Mouse (Mus musculus) CH12.LX (cell line): ENCODE data around the gene Chd5. TPM values are rescaled to one million over a fixed set of nuclear protein-coding genes. Genes with fewer than 3 reads are reported as not detected.

Experiments
- DNase-seq: peaks from one replicate; pipeline ENCODE4 v3.0.0-alpha.2; 2013; ENCODE audit errors: extremely low read depth
- H3K27ac ChIP-seq: 2 replicates; pipeline ENCODE4 v1.5.1; 2012; ENCODE audit warnings: low read depth, mild to moderate bottlenecking, control low read depth, moderate library complexity; ENCODE audit not compliant: insufficient read depth
- H3K27me3 ChIP-seq: replicated peaks from 2 replicates; pipeline ENCODE3; 2012; ENCODE audit warnings: inconsistent platforms
- H3K36me3 ChIP-seq, 2 experiments: replicated peaks in 1 of 2; 2 replicates each; pipeline versions ENCODE3 to v1.6.1; 2012; ENCODE audit warnings: inconsistent platforms in 1 of 2, low read length in 1 of 2, mild to moderate bottlenecking in 1 of 2, mixed read lengths in 1 of 2, moderate library complexity in 1 of 2; ENCODE audit not compliant: control insufficient read depth in 1 of 2, insufficient read depth in 1 of 2
- H3K4me1 ChIP-seq, 2 experiments: 2 replicates each; pipeline ENCODE4 v1.6.1; 2012; ENCODE audit warnings: inconsistent platforms in 1 of 2, moderate library complexity in 1 of 2; ENCODE audit not compliant: insufficient read depth in 2 of 2, control insufficient read depth in 1 of 2
- H3K4me2 ChIP-seq: 2 replicates; pipeline ENCODE4 v1.6.1; 2012; ENCODE audit warnings: low read depth, mild to moderate bottlenecking, control low read depth; ENCODE audit not compliant: poor library complexity, insufficient read depth, severe bottlenecking
- H3K4me3 ChIP-seq, 3 experiments: fragments of 150-350 bp in 1 of 3; sonication (generic) in 1 of 3; replicated peaks in 1 of 3; 2 replicates each; pipeline versions ENCODE3 to v1.5.1; 2011 to 2012; ENCODE audit warnings: low read depth in 2 of 3, low read length in 2 of 3, mild to moderate bottlenecking in 2 of 3, moderate library complexity in 2 of 3, control low read depth in 1 of 3, improper control_type of control experiment in 1 of 3, inconsistent platforms in 1 of 3, mixed read lengths in 1 of 3; ENCODE audit not compliant: poor library complexity in 1 of 3
- H3K79me2 ChIP-seq: replicated peaks from 2 replicates; pipeline ENCODE4 v1.6.1; 2012; ENCODE audit warnings: mild to moderate bottlenecking, moderate library complexity; ENCODE audit not compliant: control insufficient read depth, poor library complexity, insufficient read depth, severe bottlenecking; ENCODE audit errors: extremely low read depth
- H3K9ac ChIP-seq: 2 replicates; pipeline ENCODE4 v1.6.1; 2012; ENCODE audit warnings: low read depth, mild to moderate bottlenecking, control low read depth, moderate library complexity; ENCODE audit not compliant: insufficient read depth
- H3K9me3 ChIP-seq: replicated peaks from 2 replicates; pipeline ENCODE3; 2012; ENCODE audit warnings: low read length, inconsistent platforms, mixed read lengths
- BHLHE40 ChIP-seq: IDR thresholded peaks from 2 replicates; pipeline ENCODE4 v1.6.1; 2011; ENCODE audit warnings: mild to moderate bottlenecking, low read depth, low read length, improper control_type of control experiment
- CHD2 ChIP-seq: IDR thresholded peaks from 2 replicates; pipeline ENCODE4 v1.6.1; 2011; ENCODE audit warnings: low read length, improper control_type of control experiment
- CTCF ChIP-seq, 2 experiments: IDR thresholded peaks in 1 of 2; conservative IDR thresholded peaks in 1 of 2; 2 replicates each; pipeline ENCODE4 v1.5.1; 2011 to 2012; ENCODE audit warnings: low read depth in 2 of 2, low read length in 2 of 2, improper control_type of control experiment in 1 of 2, inconsistent platforms in 1 of 2, mild to moderate bottlenecking in 1 of 2, moderate library complexity in 1 of 2
- EP300 ChIP-seq: IDR thresholded peaks from 2 replicates; pipeline ENCODE4 v1.6.1; 2011; ENCODE audit warnings: low read length, improper control_type of control experiment
- GABPA ChIP-seq: IDR thresholded peaks from 2 replicates; pipeline ENCODE4 v1.6.1; 2012; ENCODE audit warnings: low read depth, low read length, improper control_type of control experiment, inconsistent platforms; ENCODE audit not compliant: insufficient replicate concordance
- HCFC1 ChIP-seq: IDR thresholded peaks from 2 replicates; pipeline ENCODE4 v1.6.1; 2012; ENCODE audit warnings: low read depth, mild to moderate bottlenecking, inconsistent platforms, low read length, improper control_type of control experiment
- JUN ChIP-seq: IDR thresholded peaks from 2 replicates; pipeline ENCODE4 v1.6.1; 2011; ENCODE audit warnings: low read depth, mild to moderate bottlenecking, low read length, improper control_type of control experiment, moderate library complexity; ENCODE audit not compliant: insufficient read depth
- MAZ ChIP-seq: IDR thresholded peaks from 2 replicates; pipeline ENCODE4 v1.6.1; 2012; ENCODE audit warnings: low read depth, mild to moderate bottlenecking, inconsistent platforms, low read length, improper control_type of control experiment, moderate library complexity
- NELFE ChIP-seq: IDR thresholded peaks from 2 replicates; pipeline ENCODE4 v1.6.1; 2011; ENCODE audit warnings: low read depth, low read length, improper control_type of control experiment
- NRF1 ChIP-seq: IDR thresholded peaks from 2 replicates; pipeline ENCODE4 v1.6.1; 2014; ENCODE audit warnings: low read depth, mild to moderate bottlenecking, inconsistent platforms, low read length, improper control_type of control experiment, moderate library complexity
- POLR2A ChIP-seq: IDR thresholded peaks from 2 replicates; pipeline ENCODE4 v1.6.1; 2011; ENCODE audit warnings: low read depth, mild to moderate bottlenecking, improper control_type of control experiment, low read length
- POLR2AphosphoS2 ChIP-seq: IDR thresholded peaks from 2 replicates; pipeline ENCODE4 v1.6.1; 2011; ENCODE audit warnings: low read depth, low read length, improper control_type of control experiment
- UBTF ChIP-seq: IDR thresholded peaks from 2 replicates; pipeline ENCODE4 v1.6.1; 2012; ENCODE audit warnings: low read depth, mild to moderate bottlenecking, inconsistent platforms, low read length, improper control_type of control experiment, moderate library complexity
- USF1 ChIP-seq: IDR thresholded peaks from 2 replicates; pipeline ENCODE4 v1.6.1; 2014; ENCODE audit warnings: low read depth, mild to moderate bottlenecking, inconsistent platforms, low read length, improper control_type of control experiment
- ZC3H11A ChIP-seq: IDR thresholded peaks from 2 replicates; pipeline ENCODE4 v1.6.1; 2012; ENCODE audit warnings: low read depth, mild to moderate bottlenecking, inconsistent platforms, low read length, improper control_type of control experiment
- dilution Hi-C: fragments of 300-500 bp; cut with MboI; formaldehyde crosslinking; loops from 2 replicates; pipeline ENCODE4 v1.14.3; 2020; ENCODE audit warnings: low sequenced_read_pairs; ENCODE audit not compliant: extremely low pct_unique_long_range_greater_than_20kb, extremely low pct_ligation_motif_present
- in situ Hi-C: fragments of 300-500 bp; cut with MboI; formaldehyde crosslinking; loops from 3 replicates; pipeline ENCODE4 v1.14.3; 2019; ENCODE audit warnings: low sequenced_read_pairs, low pct_ligation_motif_present, low pct_unique_long_range_greater_than_20kb, mixed read lengths
- polyA plus RNA-seq: library from polyadenylated mRNA; unstranded; fragments of >175 nt; gene quantifications from 2 replicates; pipeline ENCODE4 v1.2.1, GENCODE M21; 2012; ENCODE audit warnings: low read depth; ENCODE audit not compliant: insufficient read length
- total RNA-seq, 2 experiments: library from RNA; depleted of rRNA; stranded (reverse); fragments of 300-350 nt in 1 of 2; fragments of >200 nt in 1 of 2; gene quantifications; 2 replicates each; pipeline ENCODE4 v1.2.3; 2012 to 2014

The Chd5 gene
- total and polyA plus RNA-seq, 3 experiments = 0.44 to 3.4 (median 1.2) TPM

DNA sequence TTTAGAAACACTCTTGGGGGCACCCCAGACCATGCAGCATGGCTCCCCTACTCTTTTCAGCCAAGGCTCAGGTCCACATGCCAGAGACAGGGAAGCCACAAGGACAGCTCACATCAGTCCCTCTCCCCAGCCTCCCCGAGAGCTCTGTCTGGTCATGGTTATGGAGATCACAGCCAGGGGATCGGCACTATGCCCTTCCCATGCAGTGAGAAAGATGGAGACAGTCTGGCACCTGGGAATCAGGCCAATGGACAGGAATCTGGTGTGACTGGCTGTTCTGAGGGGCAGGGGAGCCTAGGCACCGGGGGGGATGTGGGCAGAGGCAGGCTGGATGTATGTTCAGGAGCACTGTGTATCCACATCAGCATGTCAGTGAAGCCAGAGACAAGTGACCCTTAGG lies 60.5 kb downstream of the Chd5 start:
- H3K27me3 ChIP-seq = no peaks in the 10 kb centered on the region
- dilution Hi-C loops = no loop called here
- H3K79me2 ChIP-seq = no peaks in the 10 kb centered on the region
- no peak overlapping the region for H3K9ac ChIP-seq
- no peaks in the 10 kb centered on the region for H3K9me3 ChIP-seq
- no peak overlapping the region for H3K27ac ChIP-seq
- H3K4me1 ChIP-seq = no peaks in the 10 kb centered on the region
- no peak overlapping the region for H3K4me2 ChIP-seq
- TF ChIP-seq POLR2A = no peak
- TF ChIP-seq NELFE = no peak
- TF ChIP-seq CHD2 = no peak
- no peak for TF ChIP-seq UBTF
- no peak for TF ChIP-seq BHLHE40
- TF ChIP-seq HCFC1 = no peak
- no peak for TF ChIP-seq GABPA
- no peak for TF ChIP-seq MAZ
- TF ChIP-seq EP300 = no peak
- no peak for TF ChIP-seq NRF1
- TF ChIP-seq ZC3H11A = no peak
- TF ChIP-seq USF1 = no peak
- in situ Hi-C loops = no loop called here
- H3K4me3 ChIP-seq = no peak overlapping the region
- H3K36me3 ChIP-seq = peaks cover 45 to 95% of the 10 kb centered on the region in 2 experiments
- no peak for DNase-seq

DNA sequence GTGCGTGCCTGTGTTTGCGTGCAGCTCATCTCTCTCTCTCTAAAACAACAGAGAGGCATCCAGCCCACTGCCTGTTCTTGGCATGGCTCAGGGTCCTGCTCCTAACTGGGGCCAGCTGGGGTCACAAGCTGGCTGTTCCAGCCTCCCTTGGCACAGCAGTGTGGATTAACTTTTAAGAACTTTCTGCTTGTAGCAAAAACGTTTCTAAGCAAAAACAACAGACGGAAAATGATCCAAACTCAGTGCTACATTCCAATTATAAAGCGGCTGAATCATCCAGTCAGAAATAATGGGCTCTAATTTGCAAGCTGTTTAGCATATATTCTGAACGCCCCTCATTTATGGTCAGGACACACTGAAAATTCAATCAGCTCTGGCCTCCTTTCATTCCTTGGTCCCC lies 66.7 kb downstream of the Chd5 start:
- no peak overlapping the region for H3K4me2 ChIP-seq
- no peak for DNase-seq
- H3K79me2 ChIP-seq = no peaks in the 10 kb centered on the region
- H3K4me1 ChIP-seq = no peaks in the 10 kb centered on the region
- H3K36me3 ChIP-seq = peaks cover 59 to 98% of the 10 kb centered on the region in 2 experiments
- H3K4me3 ChIP-seq = no peak overlapping the region
- H3K9ac ChIP-seq = no peak overlapping the region
- H3K27me3 ChIP-seq = no peaks in the 10 kb centered on the region
- no peak overlapping the region for H3K27ac ChIP-seq
- no peak for TF ChIP-seq MAZ
- dilution Hi-C loops = no loop called here
- no peaks in the 10 kb centered on the region for H3K9me3 ChIP-seq
- in situ Hi-C loops = no loop called here

DNA sequence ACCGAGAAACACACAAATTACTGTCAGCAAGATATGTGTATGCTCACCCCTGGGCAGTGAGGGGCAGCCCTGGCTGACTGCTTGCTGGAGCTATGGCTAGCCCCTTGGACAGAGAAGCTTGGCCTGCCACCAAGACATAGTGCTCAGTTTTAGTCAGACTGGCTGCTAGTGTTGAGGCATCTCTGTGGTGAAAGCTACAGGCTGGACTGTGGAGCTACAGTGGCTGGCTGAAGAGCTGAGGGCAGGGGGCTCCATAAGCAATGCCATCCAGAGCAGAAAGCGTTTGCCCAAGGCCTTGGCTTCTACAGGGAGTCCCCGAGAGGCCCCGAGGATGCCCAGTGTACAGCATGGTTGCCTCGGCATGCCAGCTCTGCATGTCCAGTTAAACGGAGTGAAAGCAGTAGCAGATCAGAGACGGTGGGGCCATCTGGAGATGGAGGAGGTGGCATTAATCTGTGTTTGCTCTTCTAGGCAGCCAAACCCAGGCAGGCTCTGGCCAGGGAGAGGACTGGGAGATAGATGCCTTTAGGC lies 67.3 kb downstream of the Chd5 start:
- no peaks in the 10 kb centered on the region for H3K79me2 ChIP-seq
- TF ChIP-seq CTCF (conservative IDR thresholded peaks at IDR 0.05 in 1 of 2, IDR thresholded peaks at IDR 0.05 in 1 of 2; ENCODE audit: low read depth in 2 of 2, low read length in 2 of 2) (no peak), NELFE (no peak), POLR2AphosphoS2 (no peak), JUN (no peak)
- TF ChIP-seq, all 38 proteins: peak for 0
- in situ Hi-C loops = no loop called here
- DNase-seq = no peak
- no peaks in the 10 kb centered on the region for H3K27me3 ChIP-seq
- no peaks in the 10 kb centered on the region for H3K4me1 ChIP-seq
- no peak overlapping the region for H3K9ac ChIP-seq
- peaks cover 57 to 99% of the 10 kb centered on the region in 2 experiments for H3K36me3 ChIP-seq
- dilution Hi-C loops = no loop called here
- H3K27ac ChIP-seq = no peak overlapping the region
- no peak overlapping the region for H3K4me2 ChIP-seq
- no peaks in the 10 kb centered on the region for H3K9me3 ChIP-seq
- H3K4me3 ChIP-seq = no peak overlapping the region
